In the genomic region with DNA sequence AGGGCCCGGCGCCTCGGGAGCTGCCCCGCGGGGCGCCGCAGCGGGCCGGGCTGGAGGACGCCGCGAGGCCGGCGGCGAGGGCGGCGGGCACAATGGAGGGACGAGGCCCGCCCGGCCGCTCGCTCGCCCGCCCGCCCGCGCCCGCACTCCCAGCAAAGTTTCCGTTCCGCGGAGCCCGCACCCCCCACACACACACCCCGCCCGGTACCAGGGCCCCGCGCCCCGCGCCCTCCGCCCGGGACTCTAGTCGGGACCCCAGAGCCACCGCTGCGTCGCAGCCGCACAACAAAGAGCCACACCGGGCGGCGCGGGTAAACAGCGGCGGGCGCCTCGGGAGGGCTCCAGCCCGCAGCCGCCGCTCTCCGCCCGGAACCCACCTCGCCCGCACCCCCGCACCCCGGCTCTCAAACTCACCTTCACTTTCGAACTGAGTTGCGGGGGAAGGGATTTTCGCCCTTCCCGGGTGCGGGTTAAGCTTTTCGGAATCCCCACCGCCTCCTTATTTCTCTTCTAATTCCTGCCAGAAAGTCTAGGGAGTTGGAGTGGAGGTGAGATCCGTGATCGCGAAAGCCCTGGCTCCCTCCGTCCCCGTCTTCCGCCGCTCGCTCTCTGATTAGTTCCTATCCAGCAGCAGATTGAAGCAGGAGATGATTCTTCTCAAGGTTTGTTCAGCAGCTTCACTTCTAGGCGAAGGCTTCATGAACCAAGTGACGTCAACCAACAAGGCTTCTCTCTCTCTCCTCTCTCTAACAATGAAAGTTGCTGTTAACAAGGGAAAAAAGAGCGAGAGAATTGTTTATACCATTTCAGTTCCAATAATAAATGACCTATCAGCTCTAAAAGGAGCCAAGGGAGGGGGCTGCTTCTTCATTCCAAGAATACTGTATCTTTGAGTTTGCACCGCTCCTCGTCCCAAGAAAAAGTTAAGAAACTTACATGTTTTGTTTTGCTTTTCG, we compare ENCODE assay signal across 8 mouse cellular contexts.
DNase-seq lines count a peak whose midpoint lies in the region; ATAC-seq lines count a peak whose summit lies in the region.

No protein-coding gene starts in this region.

- peak; percentile 85 for ATAC-seq in frontal cortex, adult (ENCODE audit: low TSS enrichment)
- peak; percentile 73 for ATAC-seq in hindbrain, embryonic 11.5 days (ENCODE audit: low FRiP score)

- no peaks in the 10 kb centered on the region for H3K36me3 ChIP-seq in hindbrain, embryonic 11.5 days (ENCODE audit: control insufficient read depth, insufficient read depth, low read length)

- peak overlapping the region; percentile 100 for H3K27ac ChIP-seq in hindbrain, embryonic 11.5 days (ENCODE audit: low read depth, low read length)

- no peaks in the 10 kb centered on the region for H3K9me3 ChIP-seq in hindbrain, embryonic 11.5 days (ENCODE audit: control insufficient read depth, low read length)

- WGBS in hindbrain, embryonic 11.5 days, result under 1% methylated on average over 33 of the region's 83 CpGs

- peak overlapping the region; percentile 65 for H3K4me2 ChIP-seq in hindbrain, embryonic 11.5 days (replicated peaks; ENCODE audit: low read depth, low read length)

- no peaks in the 10 kb centered on the region for H3K27me3 ChIP-seq in hindbrain, embryonic 11.5 days (ENCODE audit: control insufficient read depth, insufficient read depth, low read length)

- DNase-seq in MN1 (ENCODE audit: low spot score), result peak; percentile 77
- peak; percentile 57 for DNase-seq in cerebellum, adult 8-10 months
- peak; percentile 80 for DNase-seq in hindbrain, embryonic 11.5 days (ENCODE audit: low spot score)
- DNase-seq in layer of hippocampus, adult 9-11 months, result peak; percentile 26
- peak; percentile 66 for DNase-seq in lung, postnatal 10 days
- DNase-seq in ovary, postnatal 14 days (ENCODE audit: low spot score), result peak; percentile 56
- DNase-seq in thymus, postnatal 14 days, result peak; percentile 74

- peaks cover 3% of the 10 kb centered on the region; the same call in 1 of the 2 replicates for H3K4me1 ChIP-seq in hindbrain, embryonic 11.5 days (replicated peaks; ENCODE audit: control insufficient read depth, insufficient read depth, low read length)

- peak overlapping the region; percentile 99 for H3K9ac ChIP-seq in hindbrain, embryonic 11.5 days (ENCODE audit: low read depth, low read length)

- H3K4me3 ChIP-seq in hindbrain, embryonic 11.5 days (ENCODE audit: low read depth, low read length), result peak overlapping the region; percentile 90

Comparison
In these comparisons a context has a peak if more than half of its experiments do, and no peak if none do; other contexts are left out.
1. Peak in every context shown above with its lines: DNase-seq, ATAC-seq, H3K4me3 ChIP-seq and H3K27ac ChIP-seq.
2. DNase-seq: peak in every context shown above with its lines; median percentile 80 in hindbrain, embryonic 11.5 days; 77 in MN1; 74 in thymus, postnatal 14 days; 66 in lung, postnatal 10 days; 57 in cerebellum, adult 8-10 months; 56 in ovary, postnatal 14 days; 26 in layer of hippocampus, adult 9-11 months.